Mouse (Mus musculus) midbrain, embryonic 12.5 days (tissue): ENCODE measurements at regions not wholly inside any gene's neighbourhood (a gene's known extent, or its start where the extent isn't known, plus 50 kb on each side); places are given as distances from the start of the nearest gene placed in this dataset.
"Not testable (repeated sequence)": the region's sequence is repeated elsewhere in the genome, so short reads cannot be mapped to it uniquely, and the experiment has no call there.

ENCODE experiments used
- ATAC-seq: fragments of 200-750 bp; cut with Nextera tagmentation; 2 replicates; pipeline ENCODE4 v1.8.0; 2017; ENCODE audit warnings: low read depth, moderate TSS enrichment, moderate library complexity; ENCODE audit not compliant: low FRiP score
- H3K27ac ChIP-seq: fragments of 300-500 bp; sonication (generic); replicated peaks from 2 replicates; pipeline ENCODE4 v1.5.1; 2016; ENCODE audit warnings: mild to moderate bottlenecking
- H3K27me3 ChIP-seq: fragments of 300-500 bp; sonication (generic); 2 replicates; pipeline ENCODE4 v1.6.1; 2016; ENCODE audit warnings: mild to moderate bottlenecking
- H3K36me3 ChIP-seq: fragments of 300-500 bp; sonication (generic); 2 replicates; pipeline ENCODE4 v1.6.1; 2016
- H3K4me1 ChIP-seq: fragments of 300-500 bp; sonication (generic); 2 replicates; pipeline ENCODE4 v1.6.1; 2016
- H3K4me2 ChIP-seq: fragments of 300-500 bp; sonication (generic); replicated peaks from 2 replicates; pipeline ENCODE4 v1.6.1; 2016; ENCODE audit warnings: mild to moderate bottlenecking, moderate library complexity
- H3K4me3 ChIP-seq: fragments of 300-500 bp; sonication (generic); 2 replicates; pipeline ENCODE4 v1.5.1; 2016; ENCODE audit warnings: mild to moderate bottlenecking
- H3K9ac ChIP-seq: fragments of 300-500 bp; sonication (generic); replicated peaks from 2 replicates; pipeline ENCODE4 v1.6.1; 2016; ENCODE audit warnings: mild to moderate bottlenecking, moderate library complexity
- H3K9me3 ChIP-seq: fragments of 300-500 bp; sonication (generic); 2 replicates; pipeline ENCODE4 v1.6.1; 2016; ENCODE audit warnings: mild to moderate bottlenecking
- WGBS: fragments of 180-500 bp; shearing (Covaris S2); methylation state at CpG from one replicate; pipeline ENCODE4 v1.1.7; 2016; 5-methylcytosine and 5-hydroxymethylcytosine counted together

DNA sequence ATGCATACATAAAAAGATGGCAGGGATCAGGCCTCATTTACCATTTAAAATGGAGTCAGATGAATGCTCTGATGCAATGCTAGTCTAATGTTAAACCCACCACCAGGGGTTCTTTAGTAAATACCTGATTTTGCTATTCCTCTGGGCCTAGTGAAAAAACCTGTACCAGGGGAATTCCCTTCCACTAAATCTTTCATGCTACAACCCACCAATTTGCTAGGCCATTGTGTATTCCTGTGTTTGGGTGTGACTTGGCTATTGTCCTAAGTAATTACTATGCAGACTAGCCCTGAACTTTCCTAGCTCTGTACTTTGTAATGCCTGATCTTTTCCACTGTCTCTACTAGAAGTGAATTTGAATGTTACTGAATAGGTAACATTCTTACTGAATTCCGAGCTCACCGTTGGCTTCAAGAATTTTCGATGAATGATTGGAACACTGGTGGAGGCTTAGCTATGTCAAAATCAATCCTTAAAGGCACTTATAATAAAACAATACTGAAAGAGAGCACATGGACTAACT lies 99.7 kb upstream of the Sec61g start:
- not testable (repeated sequence) for H3K27me3 ChIP-seq, H3K4me1 ChIP-seq, H3K9me3 ChIP-seq, H3K36me3 ChIP-seq, H3K4me2 ChIP-seq, H3K9ac ChIP-seq, ATAC-seq, H3K4me3 ChIP-seq, H3K27ac ChIP-seq
- 79% methylated on average over 3 of the region's 3 CpGs for WGBS

DNA sequence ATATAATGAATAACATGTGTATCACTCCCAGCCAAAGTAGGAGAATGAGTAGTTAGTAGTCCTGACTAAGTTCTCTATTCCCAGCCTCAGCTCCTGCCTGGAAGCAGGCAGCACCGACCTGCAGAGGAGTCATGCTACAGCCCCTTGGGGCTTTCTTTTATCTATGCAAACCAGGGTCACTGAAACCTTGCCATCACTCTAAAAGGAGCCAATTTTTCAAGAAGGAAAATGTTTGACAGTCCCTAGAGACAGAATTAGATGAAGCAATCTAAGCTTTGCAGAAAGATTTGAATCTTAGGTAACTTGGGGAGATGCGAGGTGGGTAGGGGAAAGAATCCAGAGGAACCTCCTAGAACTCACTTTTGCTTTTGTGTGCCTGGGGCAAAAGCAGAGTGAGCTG lies 103.5 kb upstream of the Sec61g start:
- no peaks in the 10 kb centered on the region for H3K9me3 ChIP-seq
- no peak overlapping the region for H3K4me2 ChIP-seq
- ATAC-seq = no peak
- no peak overlapping the region for H3K9ac ChIP-seq
- H3K27me3 ChIP-seq = no peaks in the 10 kb centered on the region
- no peak overlapping the region for H3K4me3 ChIP-seq
- WGBS = 72% methylated on average over 2 of the region's 2 CpGs
- H3K27ac ChIP-seq = no peak overlapping the region
- H3K4me1 ChIP-seq = no peaks in the 10 kb centered on the region
- no peaks in the 10 kb centered on the region for H3K36me3 ChIP-seq

GRCm38 (mm10) chr11:16612524-16612923 lies 104.2 kb upstream of the Sec61g start:
- H3K9me3 ChIP-seq = no peaks in the 10 kb centered on the region
- no peak overlapping the region for H3K9ac ChIP-seq
- no peak overlapping the region for H3K4me2 ChIP-seq
- no peaks in the 10 kb centered on the region for H3K4me1 ChIP-seq
- H3K4me3 ChIP-seq = no peak overlapping the region
- H3K36me3 ChIP-seq = no peaks in the 10 kb centered on the region
- WGBS = 64% methylated on average over 3 of the region's 3 CpGs
- no peak overlapping the region for H3K27ac ChIP-seq
- no peaks in the 10 kb centered on the region for H3K27me3 ChIP-seq
- ATAC-seq = no peak

DNA sequence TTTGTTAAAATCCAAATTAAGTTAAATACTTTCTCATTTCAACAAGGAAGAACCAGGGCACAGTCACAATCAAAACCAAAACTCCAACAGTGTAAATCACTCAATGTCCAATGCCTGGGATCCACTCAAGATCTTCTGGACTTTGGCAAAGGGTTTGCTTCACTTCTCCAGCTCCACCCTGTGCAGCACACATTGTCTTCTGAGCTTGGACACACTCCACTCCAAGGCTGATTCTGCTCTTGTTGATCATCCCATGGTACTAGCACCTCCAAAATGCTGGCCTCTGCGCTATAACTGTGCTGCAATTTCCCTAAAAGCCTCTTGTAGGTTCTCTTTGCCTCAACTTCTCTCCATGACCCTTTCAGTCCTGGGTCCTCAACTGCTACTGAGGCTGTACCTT lies 111.5 kb upstream of the Sec61g start:
- no peaks in the 10 kb centered on the region for H3K9me3 ChIP-seq
- H3K27me3 ChIP-seq = no peaks in the 10 kb centered on the region
- H3K27ac ChIP-seq = no peak overlapping the region
- H3K4me3 ChIP-seq = no peak overlapping the region
- WGBS = 90% methylated on average over 1 of the region's 1 CpGs
- no peak for ATAC-seq
- no peaks in the 10 kb centered on the region for H3K36me3 ChIP-seq
- no peaks in the 10 kb centered on the region for H3K4me1 ChIP-seq
- H3K4me2 ChIP-seq = no peak overlapping the region
- H3K9ac ChIP-seq = no peak overlapping the region

DNA sequence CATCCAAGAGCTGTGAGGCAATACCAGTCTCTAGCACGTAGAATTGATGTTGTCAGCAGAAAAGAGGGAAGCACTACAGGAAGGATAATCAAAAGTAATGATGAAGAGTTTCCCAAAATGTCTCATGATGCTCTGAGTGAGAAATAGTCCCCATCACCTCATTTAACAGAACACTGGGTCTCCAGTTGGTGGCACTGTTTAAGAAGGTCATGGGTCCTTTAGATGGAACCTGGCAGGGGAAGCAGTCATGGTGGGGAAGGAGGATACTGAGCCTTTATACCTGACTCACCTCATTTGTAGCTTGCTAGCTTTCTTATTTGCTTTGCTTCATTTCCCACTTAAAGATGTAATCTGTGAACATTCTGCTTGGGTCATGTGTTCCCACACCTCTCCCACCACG lies 115.4 kb upstream of the Sec61g start:
- peaks cover 4% of the 10 kb centered on the region; the same call in 1 of the 2 replicates for H3K4me1 ChIP-seq
- H3K27ac ChIP-seq = no peak overlapping the region
- ATAC-seq = no peak
- no peaks in the 10 kb centered on the region for H3K36me3 ChIP-seq
- H3K27me3 ChIP-seq = no peaks in the 10 kb centered on the region
- H3K9me3 ChIP-seq = no peaks in the 10 kb centered on the region
- H3K9ac ChIP-seq = no peak overlapping the region
- no peak overlapping the region for H3K4me3 ChIP-seq
- 75% methylated on average over 2 of the region's 2 CpGs for WGBS
- no peak overlapping the region for H3K4me2 ChIP-seq

GRCm38 (mm10) chr11:16627294-16628085 lies 119.2 kb upstream of the Sec61g start:
- H3K4me2 ChIP-seq = no peak overlapping the region
- ATAC-seq = no peak
- no peaks in the 10 kb centered on the region for H3K36me3 ChIP-seq
- H3K27me3 ChIP-seq = no peaks in the 10 kb centered on the region
- no peak overlapping the region for H3K9ac ChIP-seq
- H3K4me1 ChIP-seq = peaks cover 4% of the 10 kb centered on the region; the same call in 1 of the 2 replicates
- H3K27ac ChIP-seq = no peak overlapping the region
- H3K4me3 ChIP-seq = no peak overlapping the region
- WGBS = 59% methylated on average over 7 of the region's 7 CpGs
- H3K9me3 ChIP-seq = no peaks in the 10 kb centered on the region

DNA sequence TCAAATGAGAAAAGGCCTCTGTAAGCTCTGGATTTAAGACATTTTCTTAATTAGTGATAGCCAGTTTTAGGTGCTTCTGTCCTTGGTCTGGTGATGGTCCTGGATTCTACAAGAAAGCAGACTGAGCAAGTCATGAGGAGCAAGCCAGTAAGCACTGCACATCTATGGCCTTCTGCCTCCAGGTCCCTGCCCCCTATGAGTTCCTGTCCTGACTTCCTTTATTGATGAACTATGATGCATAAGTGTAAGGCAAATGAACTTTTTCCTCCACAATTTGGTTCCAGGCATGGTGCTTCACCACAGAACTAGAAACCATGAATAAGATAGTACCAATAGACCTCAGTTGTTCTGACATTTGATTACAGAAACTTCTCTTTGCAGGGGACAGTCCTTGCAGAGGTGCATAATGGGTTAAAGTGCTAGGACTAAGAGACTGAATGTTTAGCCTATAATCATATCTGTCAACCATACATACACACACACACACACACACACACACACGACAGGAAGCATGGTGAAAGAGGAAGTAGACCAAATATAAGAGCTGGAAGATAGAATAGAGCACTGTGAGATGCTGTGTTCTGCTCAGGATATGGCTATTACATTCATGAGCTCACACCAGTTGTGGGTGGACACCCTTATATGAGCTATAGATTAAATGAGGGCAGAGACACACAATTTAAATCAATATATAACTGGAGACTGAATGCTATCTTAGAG lies 121.3 kb upstream of the Sec61g start:
- WGBS = 83% methylated on average over 1 of the region's 1 CpGs
- no peak for ATAC-seq
- Histone ChIP-seq H3K4me2 (no peak overlapping the region), H3K36me3 (no peaks in the 10 kb centered on the region), H3K9ac (no peak overlapping the region), H3K4me3 (no peak overlapping the region), H3K27ac (no peak overlapping the region), H3K4me1 (peaks cover 4% of the 10 kb centered on the region; the same call in 1 of the 2 replicates), H3K27me3 (no peaks in the 10 kb centered on the region), H3K9me3 (no peaks in the 10 kb centered on the region)

- not testable (repeated sequence) for H3K9ac ChIP-seq, H3K27me3 ChIP-seq, H3K9me3 ChIP-seq, H3K4me1 ChIP-seq, H3K4me3 ChIP-seq, H3K27ac ChIP-seq, H3K36me3 ChIP-seq, ATAC-seq, H3K4me2 ChIP-seq
- WGBS = 95% methylated on average over 11 of the region's 11 CpGs
Measured at GRCm38 (mm10) chr11:16635796-16636195, 116.2 kb upstream of the Egfr start.

- Histone ChIP-seq H3K4me3 (no peak overlapping the region), H3K9ac (no peak overlapping the region), H3K27me3 (no peaks in the 10 kb centered on the region), H3K9me3 (no peaks in the 10 kb centered on the region), H3K4me2 (no peak overlapping the region), H3K27ac (no peak overlapping the region), H3K36me3 (no peaks in the 10 kb centered on the region), H3K4me1 (no peaks in the 10 kb centered on the region)
- ATAC-seq = no peak
- WGBS = 90% methylated on average over 2 of the region's 2 CpGs
Measured at GRCm38 (mm10) chr11:16637679-16638078, 114.3 kb upstream of the Egfr start.

DNA sequence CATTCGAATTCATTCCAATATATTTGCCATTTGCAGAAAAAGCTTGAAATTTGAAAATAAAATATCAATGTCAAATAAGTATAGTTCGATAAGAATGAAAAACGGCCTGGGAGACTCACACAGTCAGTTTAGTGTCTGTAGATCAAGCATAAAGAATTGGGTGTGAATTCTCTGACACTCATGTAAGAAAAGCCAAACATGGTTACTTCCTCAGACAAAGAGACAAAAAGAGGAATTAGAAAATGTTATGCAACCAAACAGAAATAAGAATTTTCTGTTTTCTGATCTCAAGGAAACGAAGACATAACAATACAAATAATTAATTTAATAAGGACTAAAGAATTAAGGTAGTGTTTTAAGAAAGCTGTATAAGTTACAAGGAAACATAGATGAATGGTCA lies 113.7 kb upstream of the Egfr start:
- Histone ChIP-seq H3K36me3 (no peaks in the 10 kb centered on the region), H3K4me1 (no peaks in the 10 kb centered on the region), H3K9me3 (no peaks in the 10 kb centered on the region), H3K4me3 (no peak overlapping the region), H3K27ac (no peak overlapping the region), H3K9ac (no peak overlapping the region), H3K4me2 (no peak overlapping the region), H3K27me3 (no peaks in the 10 kb centered on the region)
- WGBS = 89% methylated on average over 4 of the region's 4 CpGs
- ATAC-seq = no peak

GRCm38 (mm10) chr11:16649599-16649998 lies 102.4 kb upstream of the Egfr start:
- no peak for ATAC-seq
- Histone ChIP-seq H3K36me3 (no peaks in the 10 kb centered on the region), H3K4me3 (no peak overlapping the region), H3K4me2 (no peak overlapping the region), H3K4me1 (no peaks in the 10 kb centered on the region), H3K27ac (no peak overlapping the region), H3K9me3 (no peaks in the 10 kb centered on the region), H3K27me3 (no peaks in the 10 kb centered on the region), H3K9ac (no peak overlapping the region)

GRCm38 (mm10) chr11:16663806-16664205 lies 88.2 kb upstream of the Egfr start:
- H3K27ac ChIP-seq = no peak overlapping the region
- H3K4me2 ChIP-seq = no peak overlapping the region
- no peaks in the 10 kb centered on the region for H3K36me3 ChIP-seq
- 94% methylated on average over 3 of the region's 3 CpGs for WGBS
- H3K4me3 ChIP-seq = no peak overlapping the region
- H3K9me3 ChIP-seq = no peaks in the 10 kb centered on the region
- H3K9ac ChIP-seq = no peak overlapping the region
- ATAC-seq = no peak
- no peaks in the 10 kb centered on the region for H3K4me1 ChIP-seq
- H3K27me3 ChIP-seq = no peaks in the 10 kb centered on the region
